Mouse (Mus musculus): Measurements from ENCODE around the gene Col6a6. TPM values are rescaled to one million over a fixed set of nuclear protein-coding genes. Genes with fewer than 3 reads are reported as not detected.
"Not testable (repeated sequence)": the region's sequence is repeated elsewhere in the genome, so short reads cannot be mapped to it uniquely, and the experiment has no call there.

Col6a6 gene
- polyA plus RNA-seq, 1 experiment from 2014 or later, result 0.02 TPM

- Histone ChIP-seq H3K9me3 (replicated peaks) (no peaks in the 10 kb centered on the region), H3K4me1 (no peaks in the 10 kb centered on the region), H3K4me3 (no peak overlapping the region), H3K27me3 (ENCODE audit: low read depth, poor library complexity, severe bottlenecking) (no peaks in the 10 kb centered on the region), H3K36me3 (peaks cover 93% of the 10 kb centered on the region), H3K27ac (replicated peaks) (no peak overlapping the region)
- no peak for DNase-seq (ENCODE audit: low spot score)
- 91% methylated on average over 7 of the region's 7 CpGs for WGBS
Measured at GRCm38 (mm10) chr9:105681386-105681785, 146.6 kb downstream of the Col6a6 start.

GRCm38 (mm10) chr9:105675941-105676340 is 152.0 kb downstream of the Col6a6 start:
- WGBS, result 92% methylated on average over 11 of the region's 11 CpGs
- DNase-seq (ENCODE audit: low spot score), result no peak
- Histone ChIP-seq H3K4me1 (no peaks in the 10 kb centered on the region), H3K27ac (replicated peaks) (no peak overlapping the region), H3K27me3 (ENCODE audit: low read depth, poor library complexity, severe bottlenecking) (no peaks in the 10 kb centered on the region), H3K9me3 (replicated peaks) (no peaks in the 10 kb centered on the region), H3K36me3 (peaks cover 77% of the 10 kb centered on the region), H3K4me3 (no peak overlapping the region)

- WGBS, result 80% methylated on average over 2 of the region's 2 CpGs
- Histone ChIP-seq H3K36me3 (peaks cover 77% of the 10 kb centered on the region), H3K27me3 (ENCODE audit: low read depth, poor library complexity, severe bottlenecking) (no peaks in the 10 kb centered on the region), H3K27ac (replicated peaks) (no peak overlapping the region), H3K9me3 (replicated peaks) (no peaks in the 10 kb centered on the region), H3K4me1 (no peaks in the 10 kb centered on the region), H3K4me3 (no peak overlapping the region)
- DNase-seq (ENCODE audit: low spot score), result no peak
Measured at GRCm38 (mm10) chr9:105672032-105672431, 155.9 kb downstream of the Col6a6 start.

GRCm38 (mm10) chr9:105670916-105671315 is 157.0 kb downstream of the Col6a6 start:
- Histone ChIP-seq H3K9me3 (replicated peaks) (no peaks in the 10 kb centered on the region), H3K27me3 (ENCODE audit: low read depth, poor library complexity, severe bottlenecking) (no peaks in the 10 kb centered on the region), H3K4me1 (no peaks in the 10 kb centered on the region), H3K36me3 (peaks cover 77% of the 10 kb centered on the region), H3K4me3 (no peak overlapping the region), H3K27ac (replicated peaks) (no peak overlapping the region)
- 89% methylated on average over 4 of the region's 4 CpGs for WGBS
- no peak for DNase-seq (ENCODE audit: low spot score)

GRCm38 (mm10) chr9:105665269-105665668 is 162.7 kb downstream of the Col6a6 start:
- Histone ChIP-seq H3K27ac (replicated peaks) (no peak overlapping the region), H3K4me3 (no peak overlapping the region), H3K27me3 (ENCODE audit: low read depth, poor library complexity, severe bottlenecking) (no peaks in the 10 kb centered on the region), H3K36me3 (peaks cover 97% of the 10 kb centered on the region), H3K4me1 (no peaks in the 10 kb centered on the region), H3K9me3 (replicated peaks) (no peaks in the 10 kb centered on the region)
- WGBS, result 90% methylated on average over 7 of the region's 7 CpGs
- DNase-seq (ENCODE audit: low spot score), result no peak

GRCm38 (mm10) chr9:105659877-105660276 is 168.1 kb downstream of the Col6a6 start:
- Histone ChIP-seq H3K9me3 (replicated peaks) (no peaks in the 10 kb centered on the region), H3K27me3 (ENCODE audit: low read depth, poor library complexity, severe bottlenecking) (no peaks in the 10 kb centered on the region), H3K4me3 (no peak overlapping the region), H3K36me3 (peaks cover 85% of the 10 kb centered on the region), H3K4me1 (no peaks in the 10 kb centered on the region), H3K27ac (replicated peaks) (no peak overlapping the region)
- 86% methylated on average over 6 of the region's 6 CpGs for WGBS
- no peak for DNase-seq (ENCODE audit: low spot score)

GRCm38 (mm10) chr9:105658216-105658615 is 169.7 kb downstream of the Col6a6 start:
- Histone ChIP-seq H3K36me3 (peaks cover 85% of the 10 kb centered on the region), H3K4me1 (no peaks in the 10 kb centered on the region), H3K27ac (replicated peaks) (no peak overlapping the region), H3K27me3 (ENCODE audit: low read depth, poor library complexity, severe bottlenecking) (no peaks in the 10 kb centered on the region), H3K9me3 (replicated peaks) (no peaks in the 10 kb centered on the region), H3K4me3 (no peak overlapping the region)
- whole genome bisulfite sequencing, result 94% methylated on average over 12 of the region's 12 CpGs
- DNase-seq (ENCODE audit: low spot score), result no peak

- no peaks in the 10 kb centered on the region for H3K27me3 ChIP-seq (ENCODE audit: low read depth, poor library complexity, severe bottlenecking)
- H3K27ac ChIP-seq (replicated peaks), result no peak overlapping the region
- H3K4me3 ChIP-seq, result no peak overlapping the region
- no peaks in the 10 kb centered on the region for H3K4me1 ChIP-seq
- peaks cover 85% of the 10 kb centered on the region for H3K36me3 ChIP-seq
- H3K9me3 ChIP-seq (replicated peaks), result no peaks in the 10 kb centered on the region
- no peak for DNase-seq (ENCODE audit: low spot score)
- WGBS, result 88% methylated on average over 2 of the region's 2 CpGs
Measured at GRCm38 (mm10) chr9:105656189-105656588, 171.8 kb downstream of the Col6a6 start.

- Histone ChIP-seq H3K4me1 (peaks cover 23% of the 10 kb centered on the region), H3K4me3 (peak within 1 kb of the TSS; percentile 86), H3K9me3 (replicated peaks) (no peaks in the 10 kb centered on the region), H3K36me3 (peaks cover 32% of the 10 kb centered on the region), H3K27ac (replicated peaks) (peak within 1 kb of the TSS; percentile 88), H3K27me3 (ENCODE audit: low read depth, poor library complexity, severe bottlenecking) (no peaks in the 10 kb centered on the region)
- DNase-seq (ENCODE audit: low spot score), result peak; percentile 86
- WGBS, result 6% methylated on average over 37 of the region's 37 CpGs
Measured at GRCm38 (mm10) chr9:105642460-105643371, 185.2 kb downstream of the Col6a6 start, which contains the start of gene Pik3r4. TSS of gene Pik3r4 (plus strand) at chr9:105642978.

GRCm38 (mm10) chr9:105641377-105641776 is 186.6 kb downstream of the Col6a6 start:
- not testable (repeated sequence) for H3K27me3 ChIP-seq (ENCODE audit: low read depth, poor library complexity, severe bottlenecking); H3K9me3 ChIP-seq (replicated peaks); H3K27ac ChIP-seq (replicated peaks); DNase-seq (ENCODE audit: low spot score); H3K4me3 ChIP-seq
- Histone ChIP-seq H3K4me1 (peaks cover 23% of the 10 kb centered on the region), H3K36me3 (peaks cover 22% of the 10 kb centered on the region)
- 69% methylated on average over 6 of the region's 6 CpGs for WGBS

Other genes starting within 250 kb of the Col6a6 start
- 23.9 and 24.0 TPM in 2 replicates for gene Pik3r4, start 185.2 kb downstream of the Col6a6 start, polyA plus RNA-seq (2016; fragmentation: Nextera tagmentation; extraction: Ambion mirVana)
- gene Col6a5, start 132.5 kb upstream of the Col6a6 start, polyA plus RNA-seq (2016; fragmentation: Nextera tagmentation; extraction: Ambion mirVana), result not detected in 2 replicates